ENCODE assay signal across 24 mouse cellular contexts in the genomic region with DNA sequence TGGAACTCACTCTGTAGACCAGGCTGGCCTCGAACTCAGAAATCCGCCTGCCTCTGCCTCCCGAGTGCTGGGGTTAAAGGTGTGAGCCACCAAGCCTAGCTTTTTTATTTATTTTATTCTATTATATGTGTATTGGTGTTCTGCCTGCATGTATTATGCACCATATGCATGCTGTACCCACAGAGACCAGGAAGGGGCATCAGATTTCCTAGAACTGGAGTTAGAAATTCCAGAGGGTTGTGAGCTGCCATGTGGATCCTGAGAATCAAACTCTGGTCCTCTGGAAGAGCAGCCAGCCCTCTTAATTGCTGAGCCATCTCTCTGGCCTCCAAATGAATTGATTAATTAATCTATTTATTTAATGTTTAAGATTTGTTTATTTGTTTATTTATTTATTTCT. TPM values are rescaled to one million over a fixed set of nuclear protein-coding genes. Genes with fewer than 3 reads are reported as not detected.
DNase-seq lines count a peak whose midpoint lies in the region; ATAC-seq and TF ChIP-seq lines count a peak whose summit lies in the region.
"Had no signal": no experiment of that assay in that cellular context is flagged by ENCODE, and none has a peak within 500 bp of the region (broad histone marks: within the 10 kb centered on the region; RNA-seq: fewer than 3 reads in every experiment).

No protein-coding gene starts in this region.

- DNase-seq in ES-CJ7 (ENCODE audit: low read depth, low spot score) (peak; percentile 84), R1 (ENCODE audit: low read depth, low spot score) (peak; percentile 89)
- no peak for DNase-seq in hindbrain, embryonic 14.5 days (ENCODE audit: low spot score)
- DNase-seq in heart, adult 9 months (ENCODE audit: low spot score in 2 of 2), result no peak
- DNase-seq: adrenal gland, adult 2 months; adrenal gland, postnatal 10 days; adrenal gland, postnatal 25 days; cerebellum, adult 11 months; cerebellum, adult 18-20 months; cerebellum, adult 8-10 months; cerebellum, adult 9-11 months; cerebellum, postnatal 14 days; cerebellum, postnatal 36 days; embryo, embryonic 11 days; forebrain, postnatal 0 days had no signal

- peak; percentile 65 for TF ChIP-seq CTCF in E14TG2a.4 (conservative IDR thresholded peaks at IDR 0.05; ENCODE audit: low read length)

- no peaks in the 10 kb centered on the region for H3K36me3 ChIP-seq in E14TG2a.4 (ENCODE audit: insufficient read depth, low read length)
- no peaks in the 10 kb centered on the region for H3K36me3 ChIP-seq in hindbrain, embryonic 14.5 days (replicated peaks; ENCODE audit: control insufficient read depth, insufficient read depth)
- no peaks in the 10 kb centered on the region for H3K36me3 ChIP-seq in intestine, embryonic 16.5 days (ENCODE audit: control insufficient read depth, insufficient read depth, low read length)
- H3K36me3 ChIP-seq: embryonic facial prominence, embryonic 10.5 days; embryonic facial prominence, embryonic 12.5 days; forebrain, embryonic 15.5 days had no signal

- ATAC-seq in hindbrain, embryonic 14.5 days (ENCODE audit: low FRiP score), result no peak
- ATAC-seq in intestine, embryonic 16.5 days, result no peak
- ATAC-seq: forebrain, embryonic 13.5 days; forebrain, embryonic 15.5 days; forebrain, postnatal 0 days had no signal

- H3K27ac ChIP-seq in hindbrain, embryonic 14.5 days, result no peak overlapping the region
- no peak overlapping the region for H3K27ac ChIP-seq in intestine, embryonic 16.5 days (ENCODE audit: low read length)
- H3K27ac ChIP-seq: embryonic facial prominence, embryonic 10.5 days; embryonic facial prominence, embryonic 12.5 days; forebrain, embryonic 13.5 days; forebrain, embryonic 15.5 days had no signal

- H3K4me2 ChIP-seq in hindbrain, embryonic 14.5 days (replicated peaks), result no peak overlapping the region
- no peak overlapping the region for H3K4me2 ChIP-seq in intestine, embryonic 16.5 days (ENCODE audit: low read depth, low read length)
- H3K4me2 ChIP-seq: embryonic facial prominence, embryonic 12.5 days; forebrain, embryonic 13.5 days; forebrain, embryonic 15.5 days had no signal

- H3K4me3 ChIP-seq in E14TG2a.4 (replicated peaks; ENCODE audit: low read length), result no peak overlapping the region
- H3K4me3 ChIP-seq in hindbrain, embryonic 14.5 days (replicated peaks; ENCODE audit: low read length), result no peak overlapping the region
- H3K4me3 ChIP-seq in intestine, embryonic 16.5 days (ENCODE audit: low read length), result no peak overlapping the region
- H3K4me3 ChIP-seq: embryonic facial prominence, embryonic 10.5 days; embryonic facial prominence, embryonic 12.5 days; forebrain, embryonic 13.5 days; forebrain, embryonic 15.5 days had no signal

- WGBS in hindbrain, embryonic 14.5 days, result 96% methylated on average over 3 of the region's 3 CpGs
- WGBS in intestine, embryonic 16.5 days, result 90% methylated on average over 3 of the region's 3 CpGs

- H3K4me1 ChIP-seq in E14TG2a.4 (replicated peaks; ENCODE audit: low read depth, low read length), result peaks cover 25% of the 10 kb centered on the region
- H3K4me1 ChIP-seq in hindbrain, embryonic 14.5 days (replicated peaks; ENCODE audit: control insufficient read depth, insufficient read depth, low read length), result no peaks in the 10 kb centered on the region
- peaks cover 12% of the 10 kb centered on the region; the same call in 1 of the 2 replicates for H3K4me1 ChIP-seq in intestine, embryonic 16.5 days (ENCODE audit: control insufficient read depth, insufficient read depth, low read length)
- H3K4me1 ChIP-seq: forebrain, embryonic 13.5 days had no signal

- no peaks in the 10 kb centered on the region for H3K9me3 ChIP-seq in E14TG2a.4 (ENCODE audit: low read length)
- no peaks in the 10 kb centered on the region for H3K9me3 ChIP-seq in hindbrain, embryonic 14.5 days (ENCODE audit: control insufficient read depth, low read length)
- no peaks in the 10 kb centered on the region for H3K9me3 ChIP-seq in intestine, embryonic 16.5 days (ENCODE audit: control insufficient read depth, low read length)
- H3K9me3 ChIP-seq: embryonic facial prominence, embryonic 10.5 days; embryonic facial prominence, embryonic 12.5 days; forebrain, embryonic 13.5 days; forebrain, embryonic 15.5 days had no signal

- no peak overlapping the region for H3K9ac ChIP-seq in hindbrain, embryonic 14.5 days
- no peak overlapping the region for H3K9ac ChIP-seq in intestine, embryonic 16.5 days (ENCODE audit: low read depth, low read length)
- H3K9ac ChIP-seq: embryonic facial prominence, embryonic 12.5 days; forebrain, embryonic 13.5 days; forebrain, embryonic 15.5 days; forebrain, postnatal 0 days had no signal

- H3K27me3 ChIP-seq in E14TG2a.4 (ENCODE audit: insufficient read depth, low read length), result peaks cover 9% of the 10 kb centered on the region; the same call in 1 of the 2 replicates
- H3K27me3 ChIP-seq in hindbrain, embryonic 14.5 days (ENCODE audit: control insufficient read depth, insufficient read depth, low read length), result no peaks in the 10 kb centered on the region
- H3K27me3 ChIP-seq in intestine, embryonic 16.5 days (replicated peaks; ENCODE audit: control insufficient read depth, insufficient read depth, low read length), result no peaks in the 10 kb centered on the region
- H3K27me3 ChIP-seq: CH12.LX; embryonic facial prominence, embryonic 12.5 days; forebrain, embryonic 15.5 days had no signal

RNA-seq across cellular contexts. Expression of a gene that starts 4.9 kb away (rescaled TPM):
- polyA plus RNA-seq in hindbrain, embryonic 14.5 days (2014; fragmentation: Nextera tagmentation; extraction: Ambion mirVana), result 0.27 TPM in 1 of 2 replicates, not detected in the other
- polyA plus RNA-seq in intestine, embryonic 16.5 days (2015; fragmentation: Nextera tagmentation; extraction: Ambion mirVana), result 0.42 and 0.50 TPM in 2 replicates
- polyA plus RNA-seq: adrenal gland, adult 2 months; C2C12; embryonic facial prominence, embryonic 10.5 days; forebrain, embryonic 11.5 days; forebrain, embryonic 13.5 days; forebrain, embryonic 15.5 days; forebrain, postnatal 0 days had no signal

RNA-seq across cellular contexts. Expression of a gene that starts 22.1 kb away (rescaled TPM):
- 13.2 and 14.8 TPM in 2 replicates for polyA plus RNA-seq in hindbrain, embryonic 14.5 days (2014; fragmentation: Nextera tagmentation; extraction: Ambion mirVana)
- 11.3 and 11.6 TPM in 2 replicates for polyA plus RNA-seq in intestine, embryonic 16.5 days (2015; fragmentation: Nextera tagmentation; extraction: Ambion mirVana)

RNA-seq across cellular contexts. Expression of a gene that starts 42.2 kb away (rescaled TPM):
- polyA plus RNA-seq in hindbrain, embryonic 14.5 days (2014; fragmentation: Nextera tagmentation; extraction: Ambion mirVana), result not detected in 2 replicates
- not detected in 2 replicates for polyA plus RNA-seq in intestine, embryonic 16.5 days (2015; fragmentation: Nextera tagmentation; extraction: Ambion mirVana)
- polyA plus RNA-seq: forebrain, embryonic 11.5 days; forebrain, embryonic 13.5 days; forebrain, embryonic 15.5 days; forebrain, postnatal 0 days had no signal

RNA-seq across cellular contexts. Expression of a gene that starts 45.6 kb away (rescaled TPM):
- polyA plus RNA-seq in hindbrain, embryonic 14.5 days (2014; fragmentation: Nextera tagmentation; extraction: Ambion mirVana), result 3.1 and 4.2 TPM in 2 replicates
- polyA plus RNA-seq in intestine, embryonic 16.5 days (2015; fragmentation: Nextera tagmentation; extraction: Ambion mirVana), result 14.4 and 16.0 TPM in 2 replicates

RNA-seq across cellular contexts. Expression of a gene that starts 45.8 kb away (rescaled TPM):
- polyA plus RNA-seq in hindbrain, embryonic 14.5 days (2014; fragmentation: Nextera tagmentation; extraction: Ambion mirVana), result 118 and 140 TPM in 2 replicates
- 141 and 151 TPM in 2 replicates for polyA plus RNA-seq in intestine, embryonic 16.5 days (2015; fragmentation: Nextera tagmentation; extraction: Ambion mirVana)

Comparison
In these comparisons a context has a peak if more than half of its experiments do, and no peak if none do; other contexts are left out.
1. DNase-seq: peak in ES-CJ7 (single experiment) and R1 (single experiment); none in hindbrain, embryonic 14.5 days (single experiment) and heart, adult 9 months (0 of 2).